Mouse (Mus musculus): ENCODE measurements around the gene Zfp53. TPM values are rescaled to one million over a fixed set of nuclear protein-coding genes. Genes with fewer than 3 reads are reported as not detected.

Zfp53 gene
- total and polyA plus RNA-seq, 3 experiments: 0.86 to 4.3 (median 3.2) TPM

- no peak for DNase-seq
Measured at GRCm38 (mm10) chr17:21526270-21526669, 37.5 kb downstream of the Zfp53 start.

- peak; percentile 19 for DNase-seq
Measured at GRCm38 (mm10) chr17:21530645-21531330, 42.0 kb downstream of the Zfp53 start.

GRCm38 (mm10) chr17:21531621-21532020, 42.8 kb downstream of the Zfp53 start:
- DNase-seq: peak; percentile 54

DNA sequence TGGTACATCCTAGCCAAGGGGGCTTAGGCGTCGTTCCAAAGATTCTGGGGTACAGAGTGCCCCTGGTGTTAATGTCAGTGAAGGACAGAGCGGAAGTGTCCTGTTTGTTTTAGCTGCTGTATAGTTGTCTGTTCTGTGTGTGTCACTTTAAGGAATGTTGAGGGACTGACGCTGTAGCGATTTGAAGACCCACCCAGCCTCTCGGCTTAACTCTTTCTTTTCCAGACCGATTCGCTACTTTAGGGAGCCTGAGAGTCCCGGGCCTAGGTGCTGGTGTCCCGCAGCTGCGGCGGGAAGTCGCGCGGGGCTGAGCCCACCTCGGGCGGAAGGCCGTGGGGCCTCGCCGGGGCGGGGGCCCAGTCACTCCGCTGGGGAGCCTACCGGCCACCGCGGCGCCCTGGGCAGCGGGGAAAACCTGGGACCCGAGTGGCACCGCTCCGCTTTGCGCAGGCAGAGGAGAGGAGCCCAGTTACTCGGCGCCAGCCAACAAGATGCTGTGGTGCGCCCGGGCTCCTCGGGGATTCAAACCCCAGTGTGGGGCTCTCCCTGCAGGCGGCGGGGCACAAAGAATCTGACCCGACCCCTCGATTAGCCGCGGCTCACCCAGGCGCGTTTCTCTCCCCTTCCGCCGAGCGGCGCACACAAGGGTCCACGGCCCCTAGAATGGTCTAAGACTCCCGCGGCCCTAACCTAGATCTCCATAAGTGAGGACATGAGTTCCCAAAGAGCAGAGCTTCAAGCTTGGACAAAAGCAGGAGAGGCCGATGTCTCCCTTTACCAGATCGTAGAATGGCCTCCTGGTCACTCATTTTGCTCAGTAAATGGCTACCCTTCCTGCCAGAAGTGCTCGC, 43.5 kb downstream of the Zfp53 start:
- DNase-seq: peak; percentile 86

GRCm38 (mm10) chr17:21533961-21534360, 45.2 kb downstream of the Zfp53 start:
- DNase-seq: peak; percentile 23

DNA sequence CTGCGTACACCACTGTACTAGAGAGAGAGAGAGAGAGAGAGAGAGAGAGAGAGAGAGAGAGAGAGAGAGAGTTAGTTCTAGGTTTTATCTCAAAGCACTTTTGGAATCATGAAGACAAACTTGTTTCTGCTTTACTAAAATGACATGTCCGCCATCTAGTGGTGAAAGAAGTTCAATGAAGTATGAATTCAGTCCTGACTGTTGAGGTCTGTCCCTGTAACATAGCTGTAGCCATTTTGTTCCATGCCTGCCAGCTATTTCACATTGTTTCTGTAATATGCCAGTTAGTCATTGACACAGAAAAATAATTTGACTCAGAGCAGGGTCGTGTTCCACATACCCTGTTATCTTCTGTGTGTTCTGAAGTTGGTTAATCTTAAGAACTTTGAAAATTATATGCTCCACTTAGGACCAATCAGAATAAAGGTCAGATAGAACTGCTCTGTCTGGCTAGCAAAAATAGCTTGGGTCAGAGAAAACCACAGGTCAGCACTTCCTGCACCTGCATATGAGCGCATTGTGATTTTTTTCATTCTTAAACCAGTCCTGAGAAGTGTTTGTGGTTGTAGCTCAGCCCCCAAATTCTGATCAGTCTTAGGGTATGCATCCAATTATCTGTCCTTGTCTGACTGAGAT, 45.8 kb downstream of the Zfp53 start:
- peak; percentile 70 for DNase-seq

DNA sequence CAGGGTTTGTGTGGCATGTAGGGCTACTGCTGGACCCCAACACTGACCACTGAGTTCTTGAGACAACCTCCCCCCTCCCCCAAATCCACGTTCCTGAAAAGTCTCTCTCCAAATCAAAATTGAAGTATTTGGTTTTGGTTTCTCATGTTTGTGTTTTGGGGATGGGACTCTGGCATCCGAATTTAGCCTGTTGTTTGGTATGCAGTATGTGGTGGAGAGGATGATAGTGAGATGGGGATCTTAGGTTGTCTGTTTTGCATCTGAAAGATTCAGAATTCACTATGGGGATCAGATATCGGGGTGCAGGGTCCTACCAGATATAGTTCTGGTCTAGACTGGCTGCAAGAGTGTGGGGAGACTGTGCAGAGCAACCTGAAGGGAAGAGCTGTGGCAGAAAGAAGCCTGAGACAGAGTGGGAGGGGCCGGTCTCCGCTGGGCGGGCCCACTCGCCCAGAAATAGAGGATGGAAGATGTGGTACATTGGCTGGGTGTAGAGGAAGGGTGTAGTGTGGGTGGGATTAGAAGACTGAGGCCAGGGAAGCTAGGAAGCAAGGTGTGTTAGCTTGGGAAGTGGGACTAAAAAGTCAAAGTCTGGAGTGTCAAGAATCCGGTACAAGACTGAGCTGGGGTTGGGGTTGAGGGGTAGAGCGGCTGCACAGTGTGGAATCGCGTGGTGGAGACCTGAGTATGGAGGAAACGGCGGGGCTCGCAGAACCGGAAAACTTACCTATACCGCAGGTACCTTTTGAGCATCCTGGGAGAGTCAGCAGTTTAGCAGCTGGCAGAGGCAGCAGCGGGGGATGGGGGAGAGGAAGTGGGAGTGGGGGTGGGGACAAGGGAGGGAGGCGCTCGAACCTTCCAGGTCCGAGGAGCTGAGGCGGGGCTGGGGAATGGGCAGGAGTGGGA, 46.6 kb downstream of the Zfp53 start, which contains the start of gene Zfp52:
Gene Zfp52, plus strand, starts transcription at position 444 of the 906 bp plus-strand sequence.
- DNase-seq: peak; percentile 86

- no peak for DNase-seq
Measured at GRCm38 (mm10) chr17:21536096-21536495, 47.3 kb downstream of the Zfp53 start.

DNA sequence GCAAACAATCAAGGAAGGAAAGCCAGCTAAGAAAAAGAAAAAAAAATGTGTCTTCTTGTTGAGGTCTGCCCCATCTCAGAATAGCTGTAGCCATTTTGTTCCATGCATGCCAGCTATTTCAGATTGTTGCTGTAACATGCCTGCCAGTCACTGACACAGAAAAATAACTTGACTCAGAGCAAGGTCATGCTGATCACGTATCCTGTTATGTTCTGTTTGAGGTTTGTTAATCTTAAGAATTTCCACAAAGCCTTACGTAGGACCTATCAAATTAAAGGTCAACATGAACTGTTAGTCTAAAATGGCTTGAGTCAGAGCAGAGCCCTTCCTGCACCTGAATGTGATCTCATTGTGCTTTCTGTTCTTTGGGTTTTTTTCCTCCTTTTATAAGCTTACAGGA, 47.9 kb downstream of the Zfp53 start:
- peak; percentile 56 for DNase-seq

GRCm38 (mm10) chr17:21557831-21558230, 69.0 kb downstream of the Zfp53 start:
- DNase-seq: peak; percentile 83

Other genes starting within 250 kb of the Zfp53 start
- not detected for gene Vmn1r235, start 232.6 kb upstream of the Zfp53 start, total RNA-seq (2021)
- gene Vmn1r235, start 232.6 kb upstream of the Zfp53 start, polyA plus RNA-seq (2012; rRNA removed): not detected in 2 replicates
- not detected for gene Vmn1r236, start 206.1 kb upstream of the Zfp53 start, total RNA-seq (2021)
- gene Vmn1r236, start 206.1 kb upstream of the Zfp53 start, polyA plus RNA-seq (2012; rRNA removed): not detected in 2 replicates
- not detected for gene Vmn1r237, start 177.1 kb upstream of the Zfp53 start, total RNA-seq (2021)
- not detected in 2 replicates for gene Vmn1r237, start 177.1 kb upstream of the Zfp53 start, polyA plus RNA-seq (2012; rRNA removed)
- gene Zfp677, start 105.2 kb upstream of the Zfp53 start, total RNA-seq (2021): 1 to 10 TPM; 3.7 to 4.4 TPM
- gene Zfp677, start 105.2 kb upstream of the Zfp53 start, polyA plus RNA-seq (2012; rRNA removed): 0.06 TPM in 1 of 2 replicates, not detected in the other
- 1 to 10 TPM; 2.4 to 2.7 TPM for gene Zfp54, start 65.8 kb upstream of the Zfp53 start, total RNA-seq (2021)
- gene Zfp54, start 65.8 kb upstream of the Zfp53 start, polyA plus RNA-seq (2012; rRNA removed): 0.22 TPM in 1 of 2 replicates, not detected in the other
- 1 to 10 TPM; 6.3 to 9.7 TPM for gene Zfp51, start 38.6 kb upstream of the Zfp53 start, total RNA-seq (2021)
- gene Zfp51, start 38.6 kb upstream of the Zfp53 start, polyA plus RNA-seq (2012; rRNA removed): 0.06 and 0.07 TPM in 2 replicates
- 10 to 100 TPM; 19.7 to 40.9 TPM for gene Zfp52, start 46.5 kb downstream of the Zfp53 start, total RNA-seq (2021)
- gene Zfp52, start 46.5 kb downstream of the Zfp53 start, polyA plus RNA-seq (2012; rRNA removed): 0.17 and 0.26 TPM in 2 replicates
- gene Zfp948, start 78.0 kb downstream of the Zfp53 start, total RNA-seq (2021): 10 to 100 TPM in 1 of 2 experiments, 1 to 10 TPM in 1; 5.7 to 14.8 TPM
- 0.21 and 0.27 TPM in 2 replicates for gene Zfp948, start 78.0 kb downstream of the Zfp53 start, polyA plus RNA-seq (2012; rRNA removed)
- gene Zfp983, start 161.6 kb downstream of the Zfp53 start, total RNA-seq (2021): 1 to 10 TPM; 4.3 to 7.5 TPM
- gene Zfp983, start 161.6 kb downstream of the Zfp53 start, polyA plus RNA-seq (2012; rRNA removed): 0.28 and 0.48 TPM in 2 replicates
- 1 to 10 TPM; 3.9 to 7.2 TPM for gene Gm10226, start 202.9 kb downstream of the Zfp53 start, total RNA-seq (2021)
- gene Gm10226, start 202.9 kb downstream of the Zfp53 start, polyA plus RNA-seq (2012; rRNA removed): not detected in 2 replicates
- gene Zfp760, start 218.7 kb downstream of the Zfp53 start, total RNA-seq (2021): 1 to 10 TPM; 4.5 to 5.9 TPM
- gene Zfp760, start 218.7 kb downstream of the Zfp53 start, polyA plus RNA-seq (2012; rRNA removed): 0.09 and 0.12 TPM in 2 replicates
- 10 to 100 TPM in 1 of 2 experiments, 1 to 10 TPM in 1; 7.0 to 10.7 TPM for gene Zfp229, start 241.8 kb downstream of the Zfp53 start, total RNA-seq (2021)
- gene Zfp229, start 241.8 kb downstream of the Zfp53 start, polyA plus RNA-seq (2012; rRNA removed): 0.91 and 1.6 TPM in 2 replicates